Mouse (Mus musculus) kidney, adult 2 months (tissue): ENCODE data around the gene Cd47. TPM values are rescaled to one million over a fixed set of nuclear protein-coding genes. Genes with fewer than 3 reads are reported as not detected.

Source experiments
- DNase-seq: peaks from one replicate; pipeline ENCODE4 v3.0.0; 2021
- H3K27ac ChIP-seq: fragments of 200-500 bp; 2 replicates; pipeline ENCODE4 v1.5.1; 2012; ENCODE audit warnings: low read depth, low read length, control low read depth, inconsistent platforms; ENCODE audit not compliant: insufficient read depth
- H3K27me3 ChIP-seq: fragments of 200-500 bp; replicated peaks from 2 replicates; pipeline ENCODE4 v1.6.1; 2012; ENCODE audit warnings: mild to moderate bottlenecking, moderate library complexity, low read length, inconsistent platforms; ENCODE audit not compliant: control insufficient read depth, insufficient read depth
- H3K36me3 ChIP-seq: fragments of 200-500 bp; 2 replicates; pipeline ENCODE4 v1.6.1; 2012; ENCODE audit warnings: mild to moderate bottlenecking, moderate library complexity, low read length, inconsistent platforms; ENCODE audit not compliant: control insufficient read depth, insufficient read depth
- H3K4me1 ChIP-seq: fragments of 200-500 bp; 2 replicates; pipeline ENCODE4 v1.6.1; 2011; ENCODE audit warnings: low read length; ENCODE audit not compliant: control insufficient read depth, insufficient read depth
- H3K4me3 ChIP-seq: fragments of 200-500 bp; 2 replicates; pipeline ENCODE4 v1.5.1; 2011; ENCODE audit warnings: mild to moderate bottlenecking, low read depth, low read length, control low read depth; ENCODE audit not compliant: insufficient read depth
- CTCF ChIP-seq: fragments of 200-500 bp; conservative IDR thresholded peaks from 2 replicates; pipeline ENCODE4 v1.5.1; 2011; ENCODE audit warnings: low read depth, mild to moderate bottlenecking, control low read depth, low read length, moderate library complexity, mixed read lengths; ENCODE audit not compliant: insufficient read depth, insufficient read length
- POLR2A ChIP-seq: fragments of 200-500 bp; IDR thresholded peaks from one replicate; pipeline ENCODE4 v1.6.1; 2011; ENCODE audit warnings: low read depth, low read length, control low read depth
- WGBS: fragments of 180-500 bp; shearing (Covaris S2); methylation state at CpG from one replicate; pipeline ENCODE4 v1.1.7; 2018; 5-methylcytosine and 5-hydroxymethylcytosine counted together
- polyA plus RNA-seq: library from polyadenylated mRNA; depleted of rRNA; stranded (reverse); fragments of >200 nt; gene quantifications from 2 replicates; pipeline ENCODE4 v1.2.3, GENCODE M21; 2012

Cd47 gene
- polyA plus RNA-seq, 1 experiment, result 36.5 TPM

GRCm38 (mm10) chr16:49847224-49848003, 47.1 kb downstream of the Cd47 start:
- H3K4me3 ChIP-seq, result no peak overlapping the region
- WGBS, result 91% methylated on average over 5 of the region's 5 CpGs
- no peak overlapping the region for H3K27ac ChIP-seq

DNA sequence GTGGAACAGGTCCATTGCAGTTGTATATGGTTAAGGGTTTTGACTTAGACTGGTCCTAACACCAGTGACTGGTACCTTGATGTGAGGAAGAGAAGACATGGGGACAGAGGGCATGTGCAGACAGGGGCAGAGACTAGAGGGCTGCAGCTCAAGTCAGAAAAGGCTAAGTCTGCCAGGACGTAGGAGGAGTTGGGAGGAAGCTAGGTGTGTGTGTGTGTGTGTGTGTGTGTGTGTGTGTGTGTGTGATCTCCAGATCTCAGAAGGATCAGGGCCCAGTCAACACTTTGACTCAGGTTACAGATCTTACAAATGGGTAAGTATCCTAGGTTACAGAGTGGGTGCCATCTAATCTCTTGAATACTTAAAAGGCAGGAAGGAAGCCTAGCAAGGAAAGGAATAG, 48.3 kb downstream of the Cd47 start:
- 86% methylated on average over 1 of the region's 1 CpGs for WGBS
- H3K36me3 ChIP-seq, result no peaks in the 10 kb centered on the region

More at GRCm38 (mm10) chr16:49847224-49848003, 47.1 kb downstream of the Cd47 start:
- Histone ChIP-seq H3K4me1 (no peaks in the 10 kb centered on the region), H3K36me3 (no peaks in the 10 kb centered on the region), H3K27me3 (no peaks in the 10 kb centered on the region)
- no peak for TF ChIP-seq POLR2A
- TF ChIP-seq CTCF, result no peak
- no peak for DNase-seq

DNA sequence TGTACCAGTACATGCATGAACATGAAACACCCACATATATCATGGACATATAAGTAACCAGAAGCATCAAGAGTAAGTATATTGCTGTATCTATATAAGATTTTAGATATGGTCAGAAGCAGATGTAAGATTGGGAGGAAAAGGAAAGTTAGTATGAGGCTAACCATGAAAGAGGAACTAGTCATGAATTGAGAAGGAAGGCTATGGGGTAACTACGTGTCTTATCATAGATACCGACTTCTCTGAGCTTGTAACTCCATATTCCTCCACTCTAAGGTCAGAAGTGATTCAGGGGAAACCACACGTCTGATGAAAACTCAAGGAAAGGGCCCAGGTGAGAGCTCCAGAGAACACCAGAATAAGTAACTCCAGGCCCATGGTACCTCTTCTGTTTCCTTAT, 52.6 kb downstream of the Cd47 start:
- no peak overlapping the region for H3K4me3 ChIP-seq
- H3K27me3 ChIP-seq, result no peaks in the 10 kb centered on the region
- no peak overlapping the region for H3K27ac ChIP-seq
- DNase-seq, result no peak
- 95% methylated on average over 3 of the region's 3 CpGs for WGBS
- TF ChIP-seq POLR2A, result no peak
- TF ChIP-seq CTCF, result no peak
- no peaks in the 10 kb centered on the region for H3K36me3 ChIP-seq
- H3K4me1 ChIP-seq, result peaks cover 3% of the 10 kb centered on the region; the same call in 1 of the 2 replicates

More for the DNA sequence above, 48.3 kb downstream of the Cd47 start:
- TF ChIP-seq POLR2A (no peak), CTCF (no peak)
- H3K4me1 ChIP-seq, result no peaks in the 10 kb centered on the region
- no peak overlapping the region for H3K4me3 ChIP-seq
- H3K27me3 ChIP-seq, result no peaks in the 10 kb centered on the region
- H3K27ac ChIP-seq, result no peak overlapping the region
- no peak for DNase-seq

- no peak for TF ChIP-seq POLR2A
- TF ChIP-seq CTCF, result no peak
- WGBS, result 94% methylated on average over 6 of the region's 6 CpGs
- Histone ChIP-seq H3K4me3 (no peak overlapping the region), H3K4me1 (peaks cover 4% of the 10 kb centered on the region; the same call in 1 of the 2 replicates), H3K36me3 (no peaks in the 10 kb centered on the region), H3K27ac (no peak overlapping the region), H3K27me3 (no peaks in the 10 kb centered on the region)
- no peak for DNase-seq
These were observed 53.3 kb downstream of the Cd47 start for GRCm38 (mm10) chr16:49853633-49854032.

DNA sequence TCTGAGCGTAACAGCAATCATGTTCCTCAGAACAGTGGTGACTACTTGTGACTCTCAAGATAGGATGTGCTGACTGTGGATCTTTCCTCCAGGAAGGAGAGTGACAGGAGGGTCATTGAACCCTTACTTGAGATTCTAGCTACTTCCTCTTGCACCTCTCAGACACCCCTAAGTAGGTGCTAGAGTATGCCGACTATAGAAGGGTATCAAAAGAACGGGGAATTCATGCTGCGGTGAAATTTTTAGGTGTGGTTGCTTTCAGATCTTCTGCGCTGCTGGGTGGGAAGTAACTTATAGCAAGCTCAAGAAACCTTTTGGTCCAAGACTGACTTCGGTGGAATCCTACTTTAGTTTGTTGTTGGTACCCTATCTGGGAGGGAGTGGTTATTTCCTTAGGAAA, 53.9 kb downstream of the Cd47 start:
- no peak overlapping the region for H3K27ac ChIP-seq

GRCm38 (mm10) chr16:49854931-49855835, 54.9 kb downstream of the Cd47 start:
- TF ChIP-seq CTCF (peak; percentile 29; the same call in 1 of the 2 replicates), POLR2A (no peak)
- H3K27me3 ChIP-seq, result no peaks in the 10 kb centered on the region

More for the DNA sequence above, 53.9 kb downstream of the Cd47 start:
- 88% methylated on average over 6 of the region's 6 CpGs for WGBS
- no peaks in the 10 kb centered on the region for H3K36me3 ChIP-seq
- H3K4me3 ChIP-seq, result no peak overlapping the region
- no peak for DNase-seq
- H3K27me3 ChIP-seq, result no peaks in the 10 kb centered on the region
- no peak for TF ChIP-seq CTCF
- TF ChIP-seq POLR2A, result no peak
- H3K4me1 ChIP-seq, result peaks cover 6% of the 10 kb centered on the region; the same call in 1 of the 2 replicates

DNA sequence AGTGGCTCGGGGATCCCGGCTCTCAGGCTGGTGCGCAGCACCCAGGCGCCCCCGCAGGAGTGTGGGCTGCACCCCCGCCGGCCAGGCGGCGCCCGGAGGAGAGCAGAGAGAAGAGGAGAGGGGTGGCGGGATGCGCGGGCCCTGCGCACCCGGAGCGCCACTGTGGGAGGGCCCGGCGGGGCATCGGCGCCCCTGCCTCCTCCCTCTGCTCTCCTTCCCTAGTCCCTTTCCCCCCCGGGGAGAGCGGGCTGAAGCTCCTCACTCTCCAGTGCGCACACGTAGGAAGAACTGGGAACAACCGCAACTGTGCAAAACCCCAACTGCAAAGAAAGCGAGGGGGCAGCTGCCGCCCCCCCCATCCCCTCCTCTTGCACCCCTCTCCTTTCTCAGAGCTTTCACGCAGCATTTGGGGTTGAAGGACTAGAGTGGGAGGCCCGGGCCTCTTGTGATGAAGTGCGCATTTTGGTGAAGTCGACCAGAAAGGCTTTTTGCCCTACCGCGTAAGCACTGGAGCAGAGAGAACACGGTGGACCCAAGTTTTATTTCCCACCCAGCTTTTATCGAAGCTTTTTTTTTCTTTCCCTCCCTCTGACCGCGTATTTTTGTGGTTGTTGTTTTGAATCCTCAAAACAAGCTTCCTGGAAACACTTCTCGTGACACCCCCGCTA, 55.6 kb downstream of the Cd47 start:
- no peak for TF ChIP-seq POLR2A
- H3K36me3 ChIP-seq, result no peaks in the 10 kb centered on the region
- H3K4me3 ChIP-seq, result peak overlapping the region; percentile 72
- peak overlapping the region; percentile 96 for H3K27ac ChIP-seq
- WGBS, result 0% methylated on average over 36 of the region's 39 CpGs
- no peaks in the 10 kb centered on the region for H3K27me3 ChIP-seq
- H3K4me1 ChIP-seq, result peaks cover 8% of the 10 kb centered on the region; the same call in 1 of the 2 replicates
- no peak for DNase-seq

More at GRCm38 (mm10) chr16:49854931-49855835, 54.9 kb downstream of the Cd47 start:
- under 1% methylated on average over 74 of the region's 74 CpGs for WGBS
- Histone ChIP-seq H3K36me3 (no peaks in the 10 kb centered on the region), H3K4me1 (peaks cover 8% of the 10 kb centered on the region; the same call in 1 of the 2 replicates), H3K4me3 (peak overlapping the region; percentile 72), H3K27ac (peak overlapping the region; percentile 96)
- DNase-seq, result peak; percentile 96
